Mouse (Mus musculus) v-Abl transformed pro-B cells (cell line): ENCODE data around the gene Prok1.

Experiments used
- in situ Hi-C, 2 experiments: fragments of 400-800 bp; cut with MboI; formaldehyde crosslinking; loops; one replicate each; pipeline ENCODE4 v1.15.1; 2025; ENCODE audit not compliant: unreplicated experiment in 2 of 2

Gene Prok1

DNA sequence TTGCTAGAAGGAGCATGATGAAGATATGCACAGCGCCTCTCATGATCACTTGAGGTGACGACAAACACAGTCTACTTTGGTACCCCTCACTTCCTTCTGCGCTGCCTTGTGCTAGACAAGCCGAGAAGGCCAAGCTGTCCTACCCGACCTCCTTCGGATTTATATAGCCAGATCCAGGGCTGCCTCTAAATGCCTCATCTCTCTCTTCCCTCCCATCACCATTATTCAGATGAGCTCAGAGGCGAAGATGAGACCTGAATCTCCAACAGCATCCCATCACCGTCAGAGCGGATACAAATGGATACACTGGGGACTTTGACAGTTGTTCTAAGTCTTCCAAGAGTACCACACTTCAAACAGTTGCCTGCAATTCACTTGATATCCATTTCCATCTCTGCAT lies at the start of gene Prok1:
Prok1 (minus strand) TSS at position 101 of the 400 bp plus-strand sequence.
- in situ Hi-C loops = loop anchor here (5.0 to 25.0 kb wide), 3 partner anchors 33 to 573 kb away; no protein-coding TSS in a partner anchor

DNA sequence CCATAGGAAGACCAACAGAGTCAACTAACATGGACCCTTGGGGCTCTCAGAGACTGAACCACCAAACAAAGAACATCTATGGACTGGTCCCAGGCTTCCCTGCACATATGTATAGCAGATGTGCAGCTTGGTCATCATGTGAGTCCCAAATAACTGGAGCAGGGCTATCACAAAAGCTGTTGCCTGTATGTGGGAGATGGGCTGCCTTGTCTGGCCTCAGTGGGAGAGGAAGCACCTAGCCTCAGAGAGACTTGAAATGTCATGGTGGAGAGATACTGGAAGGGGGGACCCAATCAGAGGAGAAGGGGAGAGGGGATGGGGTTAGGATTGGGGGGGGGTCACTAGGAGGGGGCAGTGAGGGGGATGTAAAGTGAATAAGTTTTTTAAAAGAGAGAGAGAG lies 47.8 kb upstream of the Prok1 start:
- in situ Hi-C loops = no loop called here

DNA sequence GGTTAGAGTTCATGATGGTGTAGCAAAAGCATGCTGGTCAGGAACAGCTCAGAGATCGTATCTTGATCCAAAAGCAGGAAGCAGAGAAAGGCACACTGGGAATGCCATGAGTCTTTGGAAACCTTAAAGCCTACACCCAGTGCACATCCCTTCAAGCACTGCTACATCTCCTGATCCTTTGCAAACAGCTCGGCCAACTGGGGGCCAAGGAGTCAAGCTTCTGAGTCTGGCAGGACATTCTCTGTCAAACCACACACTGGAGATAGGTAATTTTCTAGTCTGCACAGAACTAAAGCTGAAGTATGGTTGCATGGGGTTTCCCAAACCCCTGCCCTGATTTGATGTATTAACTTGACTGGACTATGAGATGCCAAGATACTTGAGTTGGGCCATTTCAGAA lies 46.6 kb upstream of the Prok1 start:
- in situ Hi-C loops = no loop called here

- in situ Hi-C loops = no loop called here
Measured at GRCm38 (mm10) chr3:107278479-107279269, 39.2 kb upstream of the Prok1 start, which contains the start of gene Lamtor5. Gene Lamtor5, plus strand, starts transcription at chr3:107278858.

GRCm38 (mm10) chr3:107276626-107277025 lies 37.1 kb upstream of the Prok1 start:
- in situ Hi-C loops = no loop called here

DNA sequence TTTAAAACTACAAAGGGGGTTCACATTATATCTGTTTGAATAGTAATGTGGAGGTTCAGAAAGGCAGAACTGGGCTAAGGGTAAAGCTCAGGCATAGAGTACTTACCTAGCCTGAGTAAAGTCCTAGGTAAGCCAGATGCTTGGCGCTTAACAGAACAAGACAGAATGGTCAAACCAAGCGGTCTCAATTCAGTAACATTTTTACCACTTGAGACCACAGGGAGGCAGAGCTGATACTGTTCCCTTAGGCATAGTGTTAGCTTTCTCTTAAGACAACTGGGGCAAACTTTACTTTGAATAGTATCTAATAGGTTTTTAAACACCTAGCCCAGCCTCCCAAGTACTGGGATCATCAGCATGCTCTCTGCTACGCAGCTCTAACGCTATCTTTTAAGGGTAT lies 36.5 kb upstream of the Prok1 start:
- in situ Hi-C loops = no loop called here

- in situ Hi-C loops = no loop called here
Measured at GRCm38 (mm10) chr3:107275351-107275750, 35.8 kb upstream of the Prok1 start.

DNA sequence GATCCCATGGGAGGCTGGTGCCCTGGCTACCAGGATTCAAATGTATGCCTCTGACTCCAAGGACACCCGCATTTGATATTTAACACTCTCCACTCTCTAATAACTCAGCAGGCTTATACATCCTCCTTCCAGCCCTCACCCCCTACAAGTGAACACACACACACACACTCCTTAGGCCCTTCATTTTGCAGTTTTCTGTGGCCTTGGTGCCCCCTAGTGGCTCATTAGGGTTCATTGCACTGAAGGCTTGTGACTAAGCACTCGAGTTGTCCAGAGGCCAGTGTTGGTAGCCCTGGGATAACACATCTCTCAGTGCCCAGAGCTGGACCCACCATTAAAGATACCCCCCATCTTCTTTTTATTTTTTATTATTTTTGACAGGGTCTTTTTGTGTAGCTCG lies 34.3 kb upstream of the Prok1 start:
- in situ Hi-C loops = loop anchor here (5.0 kb wide), 5 partner anchors 37 to 188 kb away; partner anchors contain the start of genes A630076J17Rik (in 1 of the 2) and Prok1 (in 1 of the 2)

DNA sequence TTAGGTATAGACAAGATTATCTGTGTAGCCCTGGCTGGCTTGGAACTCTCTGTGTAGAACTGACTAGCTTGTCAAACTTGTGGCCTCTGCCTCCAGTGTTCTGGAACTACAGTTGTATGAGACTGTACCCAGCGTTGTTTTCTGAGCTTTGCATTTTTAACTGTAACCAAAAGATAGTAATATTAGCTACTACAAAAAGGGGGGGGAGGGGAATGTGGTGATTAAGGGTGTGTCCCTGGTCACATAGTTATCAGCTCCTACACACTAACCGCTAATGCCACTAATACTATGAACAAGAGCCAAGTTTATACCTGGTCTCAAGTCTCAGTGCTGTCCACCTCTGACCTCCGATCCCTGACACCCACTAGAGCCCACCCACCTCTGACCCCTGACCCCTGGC lies 32.9 kb upstream of the Prok1 start:
- in situ Hi-C loops = loop anchor here (5.0 kb wide), 5 partner anchors 35 to 190 kb away; partner anchors contain the start of genes A630076J17Rik (in 1 of the 2) and Prok1 (in 1 of the 2)

GRCm38 (mm10) chr3:107266814-107267345 lies 27.4 kb upstream of the Prok1 start:
- in situ Hi-C loops = no loop called here

DNA sequence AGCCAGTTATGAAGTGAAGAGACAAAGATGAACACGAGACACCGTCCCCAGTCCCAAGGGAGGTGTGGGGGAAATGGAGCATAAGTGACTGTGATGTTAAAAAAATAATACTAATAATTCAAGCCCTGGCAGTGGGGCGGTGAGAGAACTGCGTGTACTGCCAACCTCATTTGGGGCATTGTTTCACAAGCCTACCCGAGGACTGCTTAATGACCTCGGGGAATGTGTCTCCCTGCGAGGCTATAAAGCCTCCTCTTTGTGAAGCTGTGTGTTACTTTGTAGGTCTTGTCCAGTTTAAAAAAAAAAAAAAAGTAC lies 22.3 kb upstream of the Prok1 start:
- in situ Hi-C loops = no loop called here

- in situ Hi-C loops = no loop called here
Measured at GRCm38 (mm10) chr3:107260956-107261850, 21.7 kb upstream of the Prok1 start.

DNA sequence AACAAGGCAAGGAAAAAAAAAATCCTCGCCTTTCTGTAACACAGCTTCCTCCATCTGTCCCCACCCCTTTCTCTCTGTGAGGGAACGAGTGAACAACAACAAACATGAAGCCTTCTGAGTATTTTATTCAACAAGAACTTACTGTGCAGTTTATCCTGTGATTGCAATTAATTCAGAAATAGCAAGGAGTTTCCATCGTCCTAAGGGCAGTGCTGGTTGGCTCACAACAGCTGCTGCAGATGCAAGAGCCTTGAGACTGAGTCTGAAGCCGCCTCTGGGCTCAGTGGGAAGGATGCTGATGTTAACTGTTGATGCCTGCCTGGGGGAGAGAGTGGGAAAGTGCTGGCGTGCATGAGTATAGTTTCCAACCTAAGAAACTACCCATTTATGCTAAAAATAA lies 18.4 kb upstream of the Prok1 start:
- in situ Hi-C loops = no loop called here

GRCm38 (mm10) chr3:107256724-107257123 lies 17.2 kb upstream of the Prok1 start:
- in situ Hi-C loops = no loop called here

- in situ Hi-C loops = no loop called here
Measured at GRCm38 (mm10) chr3:107255992-107256391, 16.5 kb upstream of the Prok1 start.

GRCm38 (mm10) chr3:107253925-107254324 lies 14.4 kb upstream of the Prok1 start:
- in situ Hi-C loops = no loop called here

DNA sequence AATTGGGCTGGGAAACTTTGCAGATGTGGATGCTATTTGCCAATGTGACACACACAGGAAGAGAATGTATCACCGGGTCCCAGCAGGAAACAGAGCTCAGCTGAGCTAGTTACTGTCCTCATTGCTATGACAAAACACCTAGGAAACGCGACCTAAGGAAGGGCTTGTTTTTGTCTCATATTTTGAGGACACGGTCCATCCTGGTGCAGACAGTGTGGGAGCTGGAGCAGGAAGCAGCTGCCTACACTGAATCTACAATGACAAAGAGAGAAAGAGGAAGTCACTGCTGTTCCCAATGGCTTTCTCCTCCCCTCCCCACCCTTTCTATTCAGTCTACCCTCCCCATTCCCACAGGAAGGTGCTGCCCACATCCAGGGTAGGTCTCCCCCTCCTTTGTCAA lies 12.5 kb upstream of the Prok1 start:
- in situ Hi-C loops = no loop called here

GRCm38 (mm10) chr3:107250320-107250719 lies 10.8 kb upstream of the Prok1 start:
- in situ Hi-C loops = no loop called here

DNA sequence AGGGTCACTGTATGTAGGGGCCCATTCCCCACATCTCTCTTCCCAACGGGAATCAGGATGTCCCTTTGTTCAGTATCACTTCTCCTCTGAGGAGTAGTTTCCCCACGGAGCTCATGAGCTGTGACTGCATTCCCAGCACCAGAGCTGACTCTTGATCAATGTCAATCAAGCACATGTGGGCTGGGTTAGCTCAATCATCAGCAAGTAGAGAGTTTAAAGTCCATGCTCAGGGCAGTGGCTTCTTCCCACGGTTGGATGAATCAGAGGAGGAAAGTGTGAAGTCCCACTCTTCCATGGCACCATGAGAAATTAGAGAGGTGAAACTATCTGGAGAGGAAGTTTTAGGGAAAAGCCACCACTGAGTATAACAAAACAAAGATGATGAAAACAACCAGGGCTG lies 9.5 kb upstream of the Prok1 start:
- in situ Hi-C loops = loop anchor here in 1 of 2 experiments (25.0 kb wide), 1 partner anchor 563 kb away; no protein-coding TSS in a partner anchor

- in situ Hi-C loops = loop anchor here in 1 of 2 experiments (25.0 kb wide), 1 partner anchor 565 kb away; no protein-coding TSS in a partner anchor
Measured at GRCm38 (mm10) chr3:107246876-107247275, 7.4 kb upstream of the Prok1 start.
